Mouse (Mus musculus) CH12.LX (cell line): ENCODE measurements around the gene Ecel1.

ENCODE experiments used
- CTCF ChIP-seq, 2 experiments: IDR thresholded peaks in 1 of 2; conservative IDR thresholded peaks in 1 of 2; 2 replicates each; pipeline ENCODE4 v1.5.1; 2011 to 2012; ENCODE audit warnings: low read depth in 2 of 2, low read length in 2 of 2, improper control_type of control experiment in 1 of 2, inconsistent platforms in 1 of 2, mild to moderate bottlenecking in 1 of 2, moderate library complexity in 1 of 2
- POLR2A ChIP-seq: IDR thresholded peaks from 2 replicates; pipeline ENCODE4 v1.6.1; 2011; ENCODE audit warnings: low read depth, mild to moderate bottlenecking, improper control_type of control experiment, low read length
- ZKSCAN1 ChIP-seq: IDR thresholded peaks from 2 replicates; pipeline ENCODE4 v1.6.1; 2012; ENCODE audit warnings: low read depth, inconsistent platforms, low read length, improper control_type of control experiment, borderline replicate concordance

- TF ChIP-seq POLR2A (no peak), ZKSCAN1 (no peak), CTCF (conservative IDR thresholded peaks at IDR 0.05 in 1 of 2, IDR thresholded peaks at IDR 0.05 in 1 of 2; ENCODE audit: low read depth in 2 of 2, low read length in 2 of 2) (no peak)
These were observed 8.0 kb upstream of the Ecel1 start for GRCm38 (mm10) chr1:87164164-87164795.
